ENCODE assay signal across 9 mouse cellular contexts in the genomic region with DNA sequence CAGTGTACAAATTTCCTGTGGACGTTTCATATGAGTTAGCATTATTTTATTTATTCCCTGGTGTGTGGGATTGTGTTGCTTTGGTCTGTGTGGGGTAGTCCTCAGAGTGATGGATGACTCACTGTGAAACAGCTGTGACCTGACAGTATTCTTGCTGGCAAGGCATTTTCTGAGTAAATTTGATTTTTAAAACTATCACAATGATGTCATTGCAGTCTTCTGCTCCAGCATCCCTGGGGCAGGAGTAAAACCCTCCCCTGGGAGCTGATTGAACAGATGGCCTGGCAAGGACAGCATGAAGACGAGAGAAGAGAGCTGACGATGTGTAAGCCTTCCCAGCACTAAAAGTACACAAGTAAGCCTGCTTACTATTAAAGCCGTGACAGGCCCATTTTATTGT.
DNase-seq lines count a peak whose midpoint lies in the region; ATAC-seq and TF ChIP-seq lines count a peak whose summit lies in the region.
"Had no signal": no experiment of that assay in that cellular context is flagged by ENCODE, and none has a peak within 500 bp of the region (broad histone marks: within the 10 kb centered on the region; RNA-seq: fewer than 3 reads in every experiment).

No protein-coding gene starts in this region.

- no peak overlapping the region for H3K9ac ChIP-seq in stomach, embryonic 16.5 days (ENCODE audit: low read length)
- H3K9ac ChIP-seq: heart, embryonic 13.5 days had no signal

- H3K36me3 ChIP-seq in stomach, embryonic 16.5 days (ENCODE audit: control insufficient read depth, insufficient read depth, low read length), result no peaks in the 10 kb centered on the region
- H3K36me3 ChIP-seq: heart, embryonic 13.5 days had no signal

- H3K9me3 ChIP-seq in stomach, embryonic 16.5 days (replicated peaks; ENCODE audit: control insufficient read depth, low read length), result no peaks in the 10 kb centered on the region
- H3K9me3 ChIP-seq: heart, embryonic 13.5 days had no signal

- no peak overlapping the region for H3K4me2 ChIP-seq in stomach, embryonic 16.5 days (ENCODE audit: low read depth, low read length)
- H3K4me2 ChIP-seq: heart, embryonic 13.5 days had no signal

- H3K4me3 ChIP-seq in stomach, embryonic 16.5 days (replicated peaks; ENCODE audit: low read length), result no peak overlapping the region
- H3K4me3 ChIP-seq in lung, adult 2 months (replicated peaks; ENCODE audit: extremely low read depth, low read depth, low read length), result no peak overlapping the region
- H3K4me3 ChIP-seq: heart, embryonic 13.5 days had no signal

- no peaks in the 10 kb centered on the region for H3K27me3 ChIP-seq in stomach, embryonic 16.5 days (ENCODE audit: control insufficient read depth, insufficient read depth, low read length)
- H3K27me3 ChIP-seq: heart, embryonic 13.5 days had no signal

- no peak for TF ChIP-seq POLR2A in lung, adult 2 months (IDR thresholded peaks at IDR 0.05; ENCODE audit: borderline replicate concordance, extremely low read depth, low read depth, low read length)

- 31% methylated on average over 4 of the region's 4 CpGs for WGBS in stomach, embryonic 16.5 days
- WGBS in lung, adult 2 months, result 55% methylated on average over 4 of the region's 4 CpGs

- no peak overlapping the region for H3K27ac ChIP-seq in stomach, embryonic 16.5 days (ENCODE audit: low read length)
- H3K27ac ChIP-seq: heart, embryonic 13.5 days had no signal

- peak; percentile 64 for ATAC-seq in stomach, embryonic 16.5 days (ENCODE audit: insufficient read depth, low FRiP score)

- TF ChIP-seq CTCF in lung, adult 2 months (IDR thresholded peaks at IDR 0.05; ENCODE audit: insufficient read depth, low read length), result no peak

- peak; percentile 64 to 73 for DNase-seq in right cerebral cortex, adult 2 months (ENCODE audit: low spot score in 2 of 2)
- DNase-seq in right cerebral cortex, postnatal 4 days, result no peak
- peak; percentile 58 to 78 for DNase-seq in frontal cortex, adult 2 months (ENCODE audit: extremely low spot score in 1 of 2, low spot score in 1 of 2)
- peak; percentile 33 to 46 for DNase-seq in layer of hippocampus, postnatal 36 days
- no peak for DNase-seq in kidney, postnatal 4 days
- DNase-seq in lung, postnatal 4 days, result no peak
- no peak for DNase-seq in lung, adult 2 months

- H3K4me1 ChIP-seq in stomach, embryonic 16.5 days (ENCODE audit: control insufficient read depth, insufficient read depth, low read length), result no peaks in the 10 kb centered on the region
- no peaks in the 10 kb centered on the region for H3K4me1 ChIP-seq in lung, adult 2 months (ENCODE audit: control insufficient read depth, insufficient read depth, low read length)
- H3K4me1 ChIP-seq: heart, embryonic 13.5 days had no signal

Comparison
In these comparisons a context has a peak if more than half of its experiments do, and no peak if none do; other contexts are left out.
1. DNase-seq: peak in right cerebral cortex, adult 2 months (2 of 2), frontal cortex, adult 2 months (2 of 2) and layer of hippocampus, postnatal 36 days (2 of 2); none in right cerebral cortex, postnatal 4 days (single experiment), kidney, postnatal 4 days (0 of 2), lung, postnatal 4 days (0 of 2) and lung, adult 2 months (single experiment).